Mouse (Mus musculus) myocyte (in vitro differentiated cells): ENCODE data around the gene Kif1b. TPM values are rescaled to one million over a fixed set of nuclear protein-coding genes. Genes with fewer than 3 reads are reported as not detected.
A peak's percentile ranks its signal among the peaks of the same experiment; 100 is the strongest.

Experiments used
- H3K27me3 ChIP-seq: one replicate; pipeline ENCODE4 v1.6.1; 2011; ENCODE audit not compliant: control insufficient read depth, insufficient read depth, insufficient read length
- H3K36me3 ChIP-seq: one replicate; pipeline ENCODE4 v1.6.1; 2011; ENCODE audit not compliant: control insufficient read depth, insufficient read depth
- H3K4me2 ChIP-seq: one replicate; pipeline ENCODE4 v1.6.1; 2011; ENCODE audit warnings: low read depth, control low read depth
- H3K4me3 ChIP-seq: one replicate; pipeline ENCODE4 v1.5.1; 2011; ENCODE audit warnings: mild to moderate bottlenecking, control low read depth, moderate library complexity
- H3K79me2 ChIP-seq: one replicate; pipeline ENCODE4 v1.6.1; 2011; ENCODE audit not compliant: control insufficient read depth, insufficient read depth
- H3ac ChIP-seq: one replicate; pipeline ENCODE4 v1.6.1; 2011; ENCODE audit not compliant: control insufficient read depth, insufficient read length
- CEBPB ChIP-seq: IDR thresholded peaks from 2 replicates; pipeline ENCODE4 v1.6.1; 2011; ENCODE audit warnings: mild to moderate bottlenecking, moderate library complexity; ENCODE audit not compliant: poor library complexity, insufficient read depth, severe bottlenecking
- E2F4 ChIP-seq: IDR thresholded peaks from one replicate; pipeline ENCODE4 v1.6.1; 2011; ENCODE audit warnings: mild to moderate bottlenecking, control low read depth, moderate library complexity; ENCODE audit not compliant: insufficient read depth
- MAX ChIP-seq: IDR thresholded peaks from one replicate; pipeline ENCODE4 v1.6.1; 2011; ENCODE audit warnings: low read depth, mild to moderate bottlenecking, control low read depth
- MYOD1 ChIP-seq, 3 experiments: IDR thresholded peaks; one replicate each; pipeline ENCODE4 v1.6.1; 2011; ENCODE audit warnings: control low read depth in 2 of 3, low read depth in 2 of 3, mild to moderate bottlenecking in 2 of 3, moderate library complexity in 1 of 3; ENCODE audit not compliant: insufficient read length in 2 of 3, control insufficient read depth in 1 of 3
- MYOG ChIP-seq, 3 experiments: IDR thresholded peaks; one replicate each; pipeline ENCODE4 v1.6.1; 2011; ENCODE audit warnings: control low read depth in 2 of 3, low read depth in 2 of 3, mild to moderate bottlenecking in 2 of 3; ENCODE audit not compliant: insufficient read length in 2 of 3, control insufficient read depth in 1 of 3, insufficient read depth in 1 of 3
- POLR2A ChIP-seq: IDR thresholded peaks from one replicate; pipeline ENCODE4 v1.6.1; 2011; ENCODE audit warnings: low read depth, mild to moderate bottlenecking, control low read depth, moderate library complexity; ENCODE audit not compliant: insufficient read length
- POLR2AphosphoS2 ChIP-seq: IDR thresholded peaks from one replicate; pipeline ENCODE4 v1.6.1; 2011; ENCODE audit warnings: low read depth, control low read depth; ENCODE audit not compliant: insufficient read length
- REST ChIP-seq: IDR thresholded peaks from one replicate; pipeline ENCODE4 v1.6.1; 2011; ENCODE audit warnings: mild to moderate bottlenecking, control low read depth, moderate library complexity; ENCODE audit not compliant: insufficient read depth, insufficient read length
- SRF ChIP-seq: IDR thresholded peaks from one replicate; pipeline ENCODE4 v1.6.1; 2011; ENCODE audit warnings: low read depth; ENCODE audit not compliant: control insufficient read depth, insufficient read length
- TCF12 ChIP-seq: IDR thresholded peaks from one replicate; pipeline ENCODE4 v1.6.1; 2011; ENCODE audit warnings: mild to moderate bottlenecking, control low read depth; ENCODE audit not compliant: poor library complexity, insufficient read depth, severe bottlenecking
- TCF3 ChIP-seq: IDR thresholded peaks from one replicate; pipeline ENCODE4 v1.6.1; 2011; ENCODE audit warnings: low read depth, control low read depth; ENCODE audit not compliant: insufficient read length
- USF1 ChIP-seq: IDR thresholded peaks from one replicate; pipeline ENCODE4 v1.6.1; 2011; ENCODE audit warnings: low read depth, mild to moderate bottlenecking, control low read depth, moderate library complexity
- polyA plus RNA-seq: library from polyadenylated mRNA; unstranded; fragments of >200 nt; fragmentation: generic; extraction: Trizol; gene quantifications from one replicate; pipeline ENCODE4 v1.2.1, GENCODE M21; 2012; ENCODE audit warnings: missing spikeins

The Kif1b gene
- polyA plus RNA-seq, 1 experiment = 26.7 TPM

GRCm38 (mm10) chr4:149168016-149168415, 139.5 kb downstream of the Kif1b start:
- Histone ChIP-seq H3K4me3 (peak overlapping the region; percentile 60), H3K4me2 (peak overlapping the region; percentile 79)
- TF ChIP-seq POLR2AphosphoS2 = no peak
- no peak for TF ChIP-seq MAX
- no peak for TF ChIP-seq MYOD1 (IDR thresholded peaks at IDR 0.05; ENCODE audit: control insufficient read depth in 1 of 3, insufficient read length in 2 of 3, low read depth in 2 of 3)
- no peak for TF ChIP-seq TCF12
- no peak for TF ChIP-seq SRF
- TF ChIP-seq E2F4 = no peak
- TF ChIP-seq TCF3 = no peak
- no peak for TF ChIP-seq REST
- TF ChIP-seq CEBPB = no peak
- no peak for TF ChIP-seq MYOG (IDR thresholded peaks at IDR 0.05; ENCODE audit: control insufficient read depth in 1 of 3, insufficient read depth in 1 of 3, insufficient read length in 2 of 3, low read depth in 2 of 3)
- TF ChIP-seq POLR2A = no peak
- no peak for TF ChIP-seq USF1

DNA sequence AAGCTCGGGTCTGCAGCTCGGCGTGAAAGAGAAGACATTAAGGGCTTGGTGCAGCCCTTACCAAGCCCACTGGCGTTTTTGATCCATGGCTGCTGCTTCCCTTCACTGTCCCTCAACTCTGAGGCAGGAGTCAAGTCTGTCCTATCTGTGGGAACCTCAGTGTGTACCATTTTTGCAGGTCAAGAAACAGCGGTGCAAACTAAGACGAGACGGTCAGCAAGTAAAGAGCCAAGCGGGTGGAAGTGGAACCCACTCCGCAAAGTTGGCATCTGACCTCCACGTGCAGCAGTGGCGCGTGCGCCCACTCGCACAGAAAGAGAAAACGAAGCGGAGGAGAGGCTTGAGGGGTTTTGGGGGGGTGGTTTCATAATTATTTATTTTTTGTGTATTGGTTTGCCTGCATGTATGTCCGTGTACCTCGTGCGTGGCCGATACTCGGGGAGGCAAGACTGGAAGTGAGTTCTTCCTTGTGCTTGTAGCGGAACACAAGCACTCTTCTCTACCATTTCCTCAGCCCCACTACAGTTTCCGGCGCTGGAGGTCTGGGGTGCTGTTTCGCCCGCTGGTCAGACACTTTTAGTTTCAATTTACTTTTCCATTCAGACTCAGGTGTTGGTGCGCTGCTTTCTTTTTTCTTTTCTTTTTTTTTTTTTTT, 140.4 kb downstream of the Kif1b start:
- Histone ChIP-seq H3K36me3 (no peaks in the 10 kb centered on the region), H3K4me3 (peak overlapping the region; percentile 60), H3K27me3 (no peaks in the 10 kb centered on the region), H3K79me2 (peaks cover 35% of the 10 kb centered on the region), H3K4me2 (peak overlapping the region; percentile 79), H3ac (peak overlapping the region; percentile 86)
- TF ChIP-seq USF1 = no peak

More at GRCm38 (mm10) chr4:149168016-149168415, 139.5 kb downstream of the Kif1b start:
- peaks cover 31% of the 10 kb centered on the region for H3K79me2 ChIP-seq
- no peak overlapping the region for H3ac ChIP-seq
- H3K27me3 ChIP-seq = no peaks in the 10 kb centered on the region
- H3K36me3 ChIP-seq = no peaks in the 10 kb centered on the region

GRCm38 (mm10) chr4:149166215-149166946, 141.1 kb downstream of the Kif1b start, which contains the start of gene Pgd:
Pgd (minus strand) TSS chr4:149166771.
- Histone ChIP-seq H3K27me3 (no peaks in the 10 kb centered on the region), H3K79me2 (peaks cover 35% of the 10 kb centered on the region), H3ac (peak within 1 kb of the TSS; percentile 86), H3K4me2 (peak within 1 kb of the TSS; percentile 87), H3K4me3 (peak within 1 kb of the TSS; percentile 60), H3K36me3 (peaks cover 2% of the 10 kb centered on the region)
- TF ChIP-seq MAX = no peak
- TF ChIP-seq POLR2AphosphoS2 = peak; percentile 77
- peak; percentile 53 for TF ChIP-seq E2F4
- no peak for TF ChIP-seq SRF
- peak; percentile 90 for TF ChIP-seq POLR2A
- peak; percentile 69 for TF ChIP-seq USF1

- Histone ChIP-seq H3K36me3 (peaks cover 5% of the 10 kb centered on the region), H3K4me2 (peak overlapping the region; percentile 34), H3K27me3 (no peaks in the 10 kb centered on the region), H3ac (no peak overlapping the region), H3K79me2 (peaks cover 35% of the 10 kb centered on the region), H3K4me3 (peak overlapping the region; percentile 60)
- no peak for TF ChIP-seq TCF12
- TF ChIP-seq POLR2AphosphoS2 = no peak
- no peak for TF ChIP-seq MAX
- no peak for TF ChIP-seq MYOD1 (IDR thresholded peaks at IDR 0.05; ENCODE audit: control insufficient read depth in 1 of 3, insufficient read length in 2 of 3, low read depth in 2 of 3)
- no peak for TF ChIP-seq REST
- no peak for TF ChIP-seq E2F4
- TF ChIP-seq SRF = no peak
- no peak for TF ChIP-seq CEBPB
- no peak for TF ChIP-seq POLR2A
These were observed 143.3 kb downstream of the Kif1b start for GRCm38 (mm10) chr4:149164150-149164549.

DNA sequence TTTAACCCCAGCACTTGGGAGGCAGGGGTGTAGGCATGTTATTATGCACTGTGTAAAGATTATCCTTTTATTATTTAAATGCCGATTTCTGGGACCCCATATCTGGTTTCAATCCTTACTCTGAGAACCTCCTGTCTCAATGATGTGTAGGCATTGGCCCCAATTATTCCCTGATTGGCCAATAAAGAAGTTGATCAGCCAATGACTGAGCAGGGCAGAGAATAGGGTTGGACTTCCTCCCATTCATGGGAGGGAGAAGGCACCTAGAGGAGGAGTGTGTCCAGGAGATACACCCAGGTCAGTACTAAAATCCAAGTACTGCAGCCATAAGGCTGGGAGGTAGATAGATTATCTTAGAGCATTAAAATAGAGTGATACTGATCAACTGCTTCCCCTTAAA, 144.3 kb downstream of the Kif1b start:
- peaks cover 35% of the 10 kb centered on the region for H3K79me2 ChIP-seq
- H3K4me2 ChIP-seq = peak overlapping the region; percentile 34
- TF ChIP-seq POLR2A = no peak
- TF ChIP-seq POLR2AphosphoS2 = no peak
- no peak for TF ChIP-seq E2F4
- TF ChIP-seq SRF = no peak
- TF ChIP-seq TCF12 = no peak
- TF ChIP-seq MYOD1 (IDR thresholded peaks at IDR 0.05; ENCODE audit: control insufficient read depth in 1 of 3, insufficient read length in 2 of 3, low read depth in 2 of 3) = no peak
- no peak for TF ChIP-seq REST
- TF ChIP-seq MAX = no peak
- TF ChIP-seq MYOG (IDR thresholded peaks at IDR 0.05; ENCODE audit: control insufficient read depth in 1 of 3, insufficient read depth in 1 of 3, insufficient read length in 2 of 3, low read depth in 2 of 3) = no peak
- TF ChIP-seq CEBPB = no peak
- TF ChIP-seq USF1 = no peak
- TF ChIP-seq TCF3 = no peak
- no peaks in the 10 kb centered on the region for H3K27me3 ChIP-seq
- no peak overlapping the region for H3K4me3 ChIP-seq
- H3ac ChIP-seq = no peak overlapping the region
- peaks cover 13% of the 10 kb centered on the region for H3K36me3 ChIP-seq
